Mouse (Mus musculus) layer of hippocampus, adult 9-10 months (tissue): Measurements from ENCODE around the gene Etv2.

Source experiments
- DNase-seq: peaks from one replicate; pipeline ENCODE4 v3.0.0; 2022; ENCODE audit warnings: low spot score

Gene Etv2

DNA sequence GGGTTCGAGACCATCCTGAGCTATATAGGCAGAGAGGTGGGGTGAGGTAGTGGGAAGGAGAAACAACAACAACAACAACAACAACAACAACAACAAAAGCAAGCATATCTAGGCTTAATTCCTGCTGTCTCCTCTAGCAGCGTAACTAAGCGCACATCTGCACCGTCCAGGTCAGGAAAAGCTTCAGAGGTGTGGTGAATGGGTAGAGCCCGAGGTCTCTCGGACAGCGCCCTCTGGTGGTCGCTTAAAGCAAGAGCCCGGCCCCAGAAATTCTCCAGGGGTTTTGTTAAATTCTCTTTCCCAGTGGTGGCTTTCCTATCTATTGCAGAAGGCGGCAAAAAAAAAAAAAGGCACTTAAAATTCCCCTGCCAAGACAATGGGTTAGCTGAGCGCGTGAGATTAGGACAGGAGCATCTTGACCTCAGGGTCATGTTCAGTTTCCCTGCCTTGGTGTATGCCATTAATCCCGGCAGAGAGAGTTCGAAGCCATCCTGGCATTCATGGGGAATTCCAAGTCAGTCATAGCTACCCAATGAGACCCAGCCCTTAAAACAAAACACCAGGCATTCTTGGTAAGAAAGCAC is 22.0 kb downstream of the Etv2 start:
- DNase-seq: no peak

DNA sequence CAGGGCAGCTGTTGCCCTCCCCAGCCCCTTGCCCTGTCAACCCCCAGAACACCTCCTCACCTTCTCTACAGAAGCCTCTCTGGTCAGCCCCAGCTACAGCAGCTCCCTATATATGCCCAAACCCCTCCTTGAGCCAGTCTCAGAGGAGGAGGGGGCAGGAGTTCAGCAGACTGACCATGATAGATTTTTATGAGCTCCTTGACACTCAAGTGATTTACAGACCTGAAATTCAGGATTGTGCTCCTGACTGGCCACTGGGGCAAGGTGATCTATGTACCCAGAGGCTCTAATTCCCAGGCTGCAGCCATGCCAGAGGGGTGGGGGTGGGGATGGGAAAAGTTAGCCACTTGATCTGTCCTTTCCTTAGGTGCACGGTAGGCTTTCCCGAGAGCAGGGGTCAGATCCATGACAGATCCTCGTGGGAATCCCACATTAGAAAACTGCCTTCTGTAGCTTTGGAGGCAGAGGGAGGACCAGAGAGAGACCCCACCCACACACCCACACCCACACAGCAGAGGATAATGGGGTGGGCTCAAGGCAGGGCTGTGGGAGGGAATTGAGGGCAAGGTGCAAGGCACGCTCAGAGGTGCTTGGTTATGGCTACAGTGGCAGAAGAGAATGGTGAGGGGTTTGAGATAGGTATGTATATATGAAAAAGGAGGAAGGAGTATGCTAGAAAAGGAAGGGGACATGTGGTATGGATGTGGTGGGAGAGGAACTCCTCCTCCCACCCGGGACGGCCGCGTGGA is 22.8 kb downstream of the Etv2 start, which contains the start of gene Upk1a:
Gene Upk1a (minus strand): TSS at position 194 of the 749 bp plus-strand sequence.
- no peak for DNase-seq

- DNase-seq: no peak
These were observed 25.6 kb downstream of the Etv2 start for GRCm38 (mm10) chr7:30610043-30610442.

DNA sequence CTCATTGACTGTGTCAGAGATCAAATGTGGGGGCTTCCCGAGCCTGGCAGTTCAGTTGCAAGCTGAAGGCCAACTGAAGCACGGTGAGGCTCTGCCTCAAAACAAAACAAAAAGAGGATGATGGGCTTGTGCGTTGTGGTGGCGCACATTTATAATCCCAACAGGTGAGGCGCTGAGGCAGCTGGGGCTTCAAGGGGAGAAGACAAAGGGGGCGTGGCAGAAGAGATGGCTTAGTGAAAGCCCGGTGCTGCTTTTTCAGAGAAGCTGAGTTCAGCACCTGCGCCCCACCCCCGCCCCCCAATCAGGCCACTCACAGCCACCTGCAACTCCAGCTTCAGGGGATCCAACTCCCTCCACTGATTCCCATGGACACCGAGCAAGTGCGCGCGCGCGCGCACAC is 27.2 kb downstream of the Etv2 start:
- DNase-seq: no peak

- no peak for DNase-seq
These were observed 27.8 kb downstream of the Etv2 start for GRCm38 (mm10) chr7:30607706-30608309.

GRCm38 (mm10) chr7:30604944-30605343 is 30.7 kb downstream of the Etv2 start:
- DNase-seq: no peak

- DNase-seq: no peak
These were observed 31.2 kb downstream of the Etv2 start for GRCm38 (mm10) chr7:30604424-30604823.

GRCm38 (mm10) chr7:30602583-30602982 is 33.1 kb downstream of the Etv2 start:
- no peak for DNase-seq

DNA sequence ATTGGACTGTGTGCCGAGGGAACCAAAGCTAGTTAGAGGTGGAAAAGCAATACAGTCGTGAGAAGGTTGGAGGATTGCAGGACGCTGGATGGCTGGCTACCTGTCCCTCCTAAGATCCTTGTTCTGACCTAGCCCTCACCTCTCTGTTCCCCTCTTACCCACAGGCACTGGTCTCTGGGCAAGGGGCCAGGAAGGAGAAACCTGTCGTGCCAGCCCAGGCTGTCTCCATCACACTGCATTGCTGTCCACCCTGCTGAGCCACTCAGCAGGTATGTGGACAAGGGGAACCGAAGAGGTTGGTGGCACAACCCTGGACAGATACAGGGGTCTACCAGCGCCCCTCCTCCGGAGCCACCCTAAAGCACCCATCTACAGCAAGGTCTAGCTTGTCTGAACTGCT is 35.0 kb downstream of the Etv2 start:
- DNase-seq: no peak

GRCm38 (mm10) chr7:30599933-30600353 is 35.7 kb downstream of the Etv2 start:
- DNase-seq: peak; percentile 78

DNA sequence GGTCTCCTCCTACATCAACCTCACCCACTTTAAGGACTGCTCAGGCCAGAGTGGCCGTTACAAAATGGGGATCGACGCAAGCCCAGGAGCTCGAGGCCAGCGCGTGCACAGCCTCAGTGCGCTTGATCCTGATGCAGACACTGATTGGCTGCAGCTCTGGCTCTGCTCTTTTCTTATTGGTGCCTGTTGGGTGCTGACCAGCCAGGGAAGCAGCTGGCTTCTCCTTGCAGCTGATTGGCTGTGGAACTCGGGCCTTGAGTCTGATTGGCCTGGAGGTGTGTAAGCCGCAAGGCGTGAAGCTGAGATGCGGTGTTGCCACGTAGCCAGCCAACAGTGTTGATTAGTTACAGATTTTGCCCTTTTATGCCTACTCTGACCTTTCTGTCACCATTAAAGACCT is 36.9 kb downstream of the Etv2 start, which contains the start of gene Zbtb32:
Gene Zbtb32 (minus strand): TSS at position 124 of the 400 bp plus-strand sequence.
- DNase-seq: no peak

DNA sequence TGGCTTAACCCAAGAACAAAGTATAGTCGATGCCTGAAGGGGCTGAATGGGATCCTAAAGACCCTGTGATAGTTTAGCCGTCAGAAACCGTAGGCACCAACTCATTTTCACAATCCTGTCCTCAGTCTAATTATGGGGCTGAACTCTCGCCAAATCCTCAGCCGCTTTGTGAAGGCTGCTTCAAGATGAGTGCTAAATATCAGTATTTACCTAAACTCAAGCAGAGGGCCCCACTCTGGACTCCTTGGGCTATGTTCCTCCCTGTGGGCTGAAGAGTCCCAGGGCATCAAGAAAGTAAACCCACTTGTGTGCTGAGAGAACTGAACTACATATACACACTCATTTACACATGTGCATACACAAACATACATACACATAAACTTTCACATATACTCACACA is 38.8 kb downstream of the Etv2 start:
- no peak for DNase-seq

- DNase-seq: no peak
These were observed 39.6 kb downstream of the Etv2 start for GRCm38 (mm10) chr7:30596093-30596492.

- DNase-seq: no peak
These were observed 41.1 kb downstream of the Etv2 start for GRCm38 (mm10) chr7:30594510-30595024.

DNA sequence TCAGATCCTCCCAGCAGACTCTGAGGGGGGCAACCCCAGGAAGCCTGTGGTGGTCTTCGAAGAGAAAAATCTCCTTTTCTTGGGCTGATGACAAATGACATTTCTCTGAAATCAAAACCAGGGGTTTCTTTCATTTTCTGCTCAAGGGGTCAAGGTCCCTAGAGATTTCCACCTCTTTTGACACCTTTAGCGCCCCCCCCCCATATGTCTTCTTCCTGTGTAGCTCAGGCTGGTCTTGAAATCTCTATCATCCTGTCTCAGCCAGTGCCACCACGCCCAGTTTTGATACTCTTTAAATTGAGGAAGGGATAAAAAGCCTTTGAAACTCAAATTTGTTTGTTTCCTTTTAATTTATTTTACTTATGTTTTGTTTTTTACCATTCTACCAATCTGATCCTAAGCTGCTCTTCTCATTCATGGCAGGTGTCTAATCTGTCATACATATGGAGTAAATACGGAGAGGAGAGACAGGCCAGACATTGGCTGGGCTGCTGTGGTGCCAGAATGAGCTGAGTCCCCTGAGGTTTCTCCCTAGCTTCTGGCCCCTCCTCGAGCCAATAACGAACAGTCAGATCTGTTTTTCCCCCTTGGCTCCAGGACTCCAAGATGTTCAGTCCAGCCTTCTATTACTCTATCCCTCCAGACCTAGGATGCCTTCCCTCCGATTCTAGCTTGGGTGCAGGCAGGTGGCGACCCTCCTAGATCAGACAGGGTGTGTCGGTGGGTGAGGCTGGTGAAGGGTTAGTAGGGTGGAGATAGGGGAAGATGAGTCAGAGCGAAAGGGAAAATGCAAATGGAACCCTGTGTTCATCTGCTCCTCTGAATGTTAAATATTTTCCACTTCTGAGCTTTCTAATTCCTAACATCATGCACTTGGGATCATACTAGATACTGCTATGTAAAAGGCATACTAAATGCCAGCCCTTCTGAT is 41.8 kb downstream of the Etv2 start:
- DNase-seq: no peak

DNA sequence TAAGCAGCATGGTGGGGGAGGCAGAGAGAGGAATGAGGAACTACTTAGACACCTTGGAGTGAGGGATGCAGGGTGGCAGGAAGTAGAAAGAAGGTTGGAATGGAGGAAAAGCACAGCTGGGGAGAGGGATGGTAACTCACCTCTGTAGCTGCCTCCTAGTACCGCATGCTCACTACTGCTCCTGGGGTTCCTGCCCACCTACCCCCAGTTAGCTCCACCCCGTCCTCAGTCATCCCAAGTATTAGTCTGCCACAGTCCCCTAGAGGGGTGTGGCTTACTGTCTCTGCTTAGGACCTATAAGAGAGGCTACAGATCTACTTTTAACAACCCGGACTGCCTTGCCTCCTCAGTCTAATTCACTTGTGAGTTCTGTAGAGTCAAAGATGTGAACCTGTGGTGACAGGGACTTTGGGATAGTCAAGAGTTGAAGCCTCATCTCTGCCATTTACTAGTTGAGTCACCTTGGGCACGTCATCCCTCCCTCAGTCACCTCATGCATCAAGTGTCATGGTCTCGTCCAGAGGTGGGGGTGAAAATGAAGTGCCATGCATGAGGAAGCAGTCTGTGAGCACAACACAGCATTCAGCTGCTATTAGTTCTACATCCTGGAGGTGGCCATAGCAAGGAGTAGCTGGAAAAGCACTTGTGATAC is 42.8 kb downstream of the Etv2 start:
- DNase-seq: no peak

DNA sequence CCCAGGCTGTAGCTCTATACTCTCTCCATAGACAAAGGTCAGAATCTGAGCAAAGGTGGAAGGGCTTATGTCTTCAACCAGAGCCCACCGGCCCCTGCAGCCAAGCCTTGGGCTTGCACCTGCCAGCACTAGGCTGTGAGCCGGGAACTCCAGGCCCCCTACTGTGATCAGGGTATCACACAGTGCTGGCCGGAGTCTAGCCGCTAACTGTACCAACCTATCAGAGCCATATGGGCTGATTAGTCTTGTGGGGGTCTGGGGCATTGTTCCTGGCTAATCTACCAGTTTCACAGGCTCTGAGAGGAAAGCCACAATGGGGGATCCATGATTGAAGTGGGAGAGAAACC is 44.1 kb downstream of the Etv2 start:
- no peak for DNase-seq

DNA sequence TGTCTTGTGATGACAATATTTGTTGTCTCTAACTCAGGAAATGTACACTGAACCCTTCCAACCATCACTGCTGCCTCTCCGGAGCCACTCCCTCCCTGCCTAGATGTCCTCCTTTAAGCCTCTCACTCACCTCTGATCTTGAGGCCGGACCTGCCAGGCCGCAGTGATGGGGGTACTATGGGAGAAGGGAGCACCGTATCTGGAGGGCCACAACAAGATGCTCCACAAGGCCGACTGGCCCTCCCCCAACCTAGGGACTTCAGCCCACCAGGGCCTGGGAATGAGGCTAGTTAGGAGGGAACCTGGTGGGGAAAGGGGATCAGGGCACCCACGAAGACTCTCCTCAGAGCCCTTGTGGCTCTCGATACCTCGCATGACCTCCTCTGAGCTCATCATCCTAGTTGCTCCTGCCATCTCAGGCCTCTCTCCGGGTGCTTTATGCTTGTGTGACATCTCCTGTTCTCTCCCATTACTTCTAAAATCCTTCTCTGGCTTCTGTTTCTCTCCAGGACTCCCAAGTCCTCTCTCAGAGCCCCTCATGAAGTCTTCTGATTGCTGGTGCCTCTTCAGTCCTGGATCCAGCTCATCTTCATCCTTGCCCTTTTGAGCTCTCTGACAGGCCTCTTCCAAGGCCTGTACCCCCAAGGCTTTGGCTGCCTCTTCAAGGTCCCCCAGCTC is 44.6 kb downstream of the Etv2 start:
- DNase-seq: no peak

DNA sequence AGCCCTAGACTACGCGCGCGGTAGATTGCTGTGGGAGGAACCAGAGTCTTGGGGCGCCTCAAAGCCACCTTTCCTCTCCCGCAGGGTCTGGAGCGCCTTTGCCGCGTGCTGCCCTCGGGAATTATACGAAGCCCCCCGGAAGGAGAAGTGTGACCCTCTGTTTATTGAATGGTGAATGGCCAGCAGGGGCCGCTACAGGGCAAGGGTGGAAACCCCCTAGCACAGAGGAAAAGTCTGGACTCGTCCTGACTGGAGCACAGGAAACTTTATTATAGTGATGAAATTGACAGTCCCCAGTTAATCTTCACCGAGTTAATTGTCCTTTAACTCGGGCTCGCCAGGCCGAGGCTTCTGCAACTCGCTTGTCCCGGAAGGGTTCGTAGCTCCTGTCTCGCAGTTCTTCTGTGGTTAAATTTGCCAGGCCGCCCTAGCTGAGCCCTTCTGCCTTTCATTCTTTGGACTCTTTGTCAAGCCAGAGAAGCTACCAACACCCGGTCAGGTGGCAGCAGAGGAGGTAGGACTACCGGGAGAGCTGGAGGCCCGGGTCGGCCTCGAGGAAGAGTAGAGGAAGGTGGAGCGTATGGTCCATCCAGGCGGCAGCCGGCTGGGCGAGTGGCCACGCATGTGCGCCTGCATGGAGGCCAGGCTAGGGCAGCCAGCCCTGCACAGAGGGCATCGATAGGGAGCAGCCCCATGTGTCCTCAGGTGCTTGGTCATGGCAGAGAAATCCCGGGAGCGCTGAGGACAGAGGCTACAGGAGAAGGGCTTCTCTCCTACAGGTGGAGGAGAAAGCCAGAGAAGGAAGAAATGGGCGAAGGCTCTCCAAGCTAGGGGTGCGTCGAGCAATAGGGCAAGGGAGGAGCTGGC is 46.0 kb downstream of the Etv2 start:
- peak; percentile 44 for DNase-seq
